Mouse (Mus musculus) hindbrain, embryonic 14.5 days (tissue): Measurements from ENCODE around the gene Serpinb6b. TPM values are rescaled to one million over a fixed set of nuclear protein-coding genes. Genes with fewer than 3 reads are reported as not detected.

ENCODE experiments used
- ATAC-seq: fragments of 200-750 bp; cut with Nextera tagmentation; 2 replicates; pipeline ENCODE4 v1.8.0; 2017; ENCODE audit warnings: moderate number of reproducible peaks, mild to moderate bottlenecking, moderate TSS enrichment, moderate library complexity; ENCODE audit not compliant: low FRiP score
- DNase-seq: peaks from one replicate; pipeline ENCODE4 v3.0.0-alpha.2; 2015; ENCODE audit warnings: low spot score
- H3K27ac ChIP-seq: fragments of 300-500 bp; sonication (generic); 2 replicates; pipeline ENCODE4 v1.5.1; 2014; ENCODE audit warnings: mild to moderate bottlenecking, moderate library complexity
- H3K27me3 ChIP-seq: fragments of 300-500 bp; sonication (generic); 2 replicates; pipeline ENCODE4 v1.6.1; 2014; ENCODE audit warnings: mild to moderate bottlenecking, low read length, mixed read lengths; ENCODE audit not compliant: control insufficient read depth, insufficient read depth
- H3K36me3 ChIP-seq: fragments of 300-500 bp; sonication (generic); replicated peaks from 2 replicates; pipeline ENCODE4 v1.6.1; 2014; ENCODE audit not compliant: control insufficient read depth, insufficient read depth
- H3K4me1 ChIP-seq: fragments of 300-500 bp; sonication (generic); replicated peaks from 2 replicates; pipeline ENCODE4 v1.6.1; 2014; ENCODE audit warnings: antibody characterized with exemption, low read length, mixed read lengths; ENCODE audit not compliant: control insufficient read depth, insufficient read depth
- H3K4me2 ChIP-seq: fragments of 300-500 bp; sonication (generic); replicated peaks from 2 replicates; pipeline ENCODE4 v1.6.1; 2014; ENCODE audit warnings: mild to moderate bottlenecking, moderate library complexity
- H3K4me3 ChIP-seq: fragments of 300-500 bp; sonication (generic); replicated peaks from 2 replicates; pipeline ENCODE4 v1.5.1; 2014; ENCODE audit warnings: mild to moderate bottlenecking, low read length
- H3K9ac ChIP-seq: fragments of 300-500 bp; sonication (generic); 2 replicates; pipeline ENCODE4 v1.6.1; 2014
- H3K9me3 ChIP-seq: fragments of 300-500 bp; sonication (generic); 2 replicates; pipeline ENCODE4 v1.6.1; 2016; ENCODE audit warnings: low read length; ENCODE audit not compliant: control insufficient read depth
- WGBS: fragments of 180-500 bp; shearing (Covaris S2); extraction: QIAGEN DNeasy Blood & Tissue Kit; methylation state at CpG from one replicate; pipeline ENCODE4 v1.1.7; 2014; 5-methylcytosine and 5-hydroxymethylcytosine counted together
- polyA plus RNA-seq: library from polyadenylated mRNA; unstranded; fragments of >200 nt; fragmentation: Nextera tagmentation; extraction: Ambion mirVana; gene quantifications from 2 replicates; pipeline ENCODE4 v1.2.1, GENCODE M21; 2014

Gene Serpinb6b
- polyA plus RNA-seq, 1 experiment from 2014 or later: 2.8 TPM

GRCm38 (mm10) chr13:32969641-32970040 lies 4.6 kb downstream of the Serpinb6b start:
- H3K4me3 ChIP-seq: no peak overlapping the region
- H3K36me3 ChIP-seq: no peaks in the 10 kb centered on the region
- 84% methylated on average over 1 of the region's 1 CpGs for WGBS
- no peak for ATAC-seq
- no peak overlapping the region for H3K9ac ChIP-seq
- no peak overlapping the region for H3K27ac ChIP-seq
- H3K9me3 ChIP-seq: no peaks in the 10 kb centered on the region
- no peak overlapping the region for H3K4me2 ChIP-seq
- no peaks in the 10 kb centered on the region for H3K27me3 ChIP-seq
- DNase-seq: no peak
- no peaks in the 10 kb centered on the region for H3K4me1 ChIP-seq

- H3K27ac ChIP-seq: no peak overlapping the region
- no peak overlapping the region for H3K4me3 ChIP-seq
- no peak overlapping the region for H3K4me2 ChIP-seq
- 93% methylated on average over 3 of the region's 3 CpGs for WGBS
- H3K4me1 ChIP-seq: no peaks in the 10 kb centered on the region
- no peak for ATAC-seq
- H3K9ac ChIP-seq: no peak overlapping the region
- no peaks in the 10 kb centered on the region for H3K9me3 ChIP-seq
- no peak for DNase-seq
- no peaks in the 10 kb centered on the region for H3K27me3 ChIP-seq
- H3K36me3 ChIP-seq: no peaks in the 10 kb centered on the region
Measured at GRCm38 (mm10) chr13:32970776-32971175, 5.8 kb downstream of the Serpinb6b start.

- no peak for DNase-seq
- 95% methylated on average over 2 of the region's 2 CpGs for WGBS
- no peaks in the 10 kb centered on the region for H3K36me3 ChIP-seq
- no peaks in the 10 kb centered on the region for H3K4me1 ChIP-seq
- no peak for ATAC-seq
- no peak overlapping the region for H3K27ac ChIP-seq
- H3K27me3 ChIP-seq: no peaks in the 10 kb centered on the region
- H3K4me3 ChIP-seq: no peak overlapping the region
- H3K4me2 ChIP-seq: no peak overlapping the region
- no peak overlapping the region for H3K9ac ChIP-seq
- no peaks in the 10 kb centered on the region for H3K9me3 ChIP-seq
Measured at GRCm38 (mm10) chr13:32974268-32974667, 9.3 kb downstream of the Serpinb6b start.

GRCm38 (mm10) chr13:32974889-32975460 lies 10.0 kb downstream of the Serpinb6b start:
- Histone ChIP-seq H3K9ac (no peak overlapping the region), H3K27ac (no peak overlapping the region), H3K9me3 (no peaks in the 10 kb centered on the region), H3K4me2 (no peak overlapping the region), H3K36me3 (no peaks in the 10 kb centered on the region), H3K27me3 (no peaks in the 10 kb centered on the region), H3K4me3 (no peak overlapping the region), H3K4me1 (no peaks in the 10 kb centered on the region)
- 71% methylated on average over 3 of the region's 3 CpGs for WGBS
- ATAC-seq (no peak), DNase-seq (no peak)

GRCm38 (mm10) chr13:32975710-32976109 lies 10.7 kb downstream of the Serpinb6b start:
- Histone ChIP-seq H3K4me2 (no peak overlapping the region), H3K27ac (no peak overlapping the region), H3K27me3 (no peaks in the 10 kb centered on the region), H3K9ac (no peak overlapping the region), H3K36me3 (no peaks in the 10 kb centered on the region), H3K4me1 (no peaks in the 10 kb centered on the region), H3K9me3 (no peaks in the 10 kb centered on the region), H3K4me3 (no peak overlapping the region)
- 85% methylated on average over 2 of the region's 2 CpGs for WGBS
- DNase-seq: no peak
- no peak for ATAC-seq

GRCm38 (mm10) chr13:32982556-32983042 lies 17.6 kb downstream of the Serpinb6b start:
- H3K9me3 ChIP-seq: no peaks in the 10 kb centered on the region
- ATAC-seq: no peak
- no peak overlapping the region for H3K4me2 ChIP-seq
- H3K27ac ChIP-seq: no peak overlapping the region
- whole genome bisulfite sequencing: 83% methylated on average over 4 of the region's 4 CpGs
- H3K4me1 ChIP-seq: no peaks in the 10 kb centered on the region
- no peak overlapping the region for H3K9ac ChIP-seq
- no peaks in the 10 kb centered on the region for H3K27me3 ChIP-seq
- H3K4me3 ChIP-seq: no peak overlapping the region
- no peak for DNase-seq
- no peaks in the 10 kb centered on the region for H3K36me3 ChIP-seq

- Histone ChIP-seq H3K9ac (no peak overlapping the region), H3K27ac (no peak overlapping the region), H3K4me3 (no peak overlapping the region), H3K36me3 (no peaks in the 10 kb centered on the region), H3K27me3 (no peaks in the 10 kb centered on the region), H3K4me2 (no peak overlapping the region), H3K9me3 (no peaks in the 10 kb centered on the region), H3K4me1 (no peaks in the 10 kb centered on the region)
- ATAC-seq: no peak
- no peak for DNase-seq
Measured at GRCm38 (mm10) chr13:32986256-32986655, 21.2 kb downstream of the Serpinb6b start.

GRCm38 (mm10) chr13:32993152-32993893 lies 28.3 kb downstream of the Serpinb6b start:
- Histone ChIP-seq H3K9me3 (no peaks in the 10 kb centered on the region), H3K27ac (no peak overlapping the region), H3K4me3 (no peak overlapping the region), H3K4me1 (no peaks in the 10 kb centered on the region), H3K27me3 (no peaks in the 10 kb centered on the region), H3K4me2 (no peak overlapping the region), H3K36me3 (no peaks in the 10 kb centered on the region), H3K9ac (no peak overlapping the region)
- ATAC-seq (no peak), DNase-seq (no peak)
- WGBS: 78% methylated on average over 10 of the region's 10 CpGs

GRCm38 (mm10) chr13:32993894-32994242 lies 28.9 kb downstream of the Serpinb6b start:
- H3K4me3 ChIP-seq: no peak overlapping the region
- H3K27me3 ChIP-seq: no peaks in the 10 kb centered on the region
- no peak overlapping the region for H3K9ac ChIP-seq
- H3K9me3 ChIP-seq: no peaks in the 10 kb centered on the region
- 70% methylated on average over 2 of the region's 2 CpGs for WGBS
- no peak overlapping the region for H3K27ac ChIP-seq
- no peaks in the 10 kb centered on the region for H3K4me1 ChIP-seq
- H3K36me3 ChIP-seq: no peaks in the 10 kb centered on the region
- H3K4me2 ChIP-seq: no peak overlapping the region
- ATAC-seq: no peak
- DNase-seq: no peak
